Mouse (Mus musculus) bone marrow macrophage, adult 2 months (primary cell): Measurements from ENCODE around the gene BC035947.

Source experiments
- CTCF ChIP-seq: IDR thresholded peaks from 2 replicates; pipeline ENCODE4 v1.5.1; 2012; ENCODE audit warnings: low read depth, mild to moderate bottlenecking, low read length, moderate library complexity
- POLR2A ChIP-seq: IDR thresholded peaks from 2 replicates; pipeline ENCODE4 v1.6.1; 2012; ENCODE audit warnings: mild to moderate bottlenecking, low read depth, low read length, borderline replicate concordance

DNA sequence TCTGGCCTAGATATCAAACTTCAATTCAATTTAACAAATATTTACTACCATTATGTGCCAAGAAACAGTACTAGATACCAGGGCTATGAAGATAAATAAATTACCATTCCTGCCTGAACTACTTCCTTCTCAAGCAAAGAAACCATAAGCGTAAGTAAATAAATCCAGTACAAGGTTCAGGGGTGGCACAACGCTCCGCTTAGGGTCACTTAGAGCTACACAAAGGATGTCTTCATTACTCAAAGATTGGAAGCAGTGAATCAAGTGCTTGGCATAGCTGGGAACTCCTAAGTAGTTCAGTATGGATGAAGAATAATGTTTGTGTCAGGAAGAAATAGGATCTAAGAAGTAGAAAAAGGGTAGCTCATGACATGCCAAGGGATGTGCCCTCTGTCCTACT is 28.5 kb downstream of the BC035947 start:
- TF ChIP-seq CTCF = no peak
- no peak for TF ChIP-seq POLR2A
